In genomic region chr8:126588636-126589506, GRCm38 (mm10) we compare ENCODE assay signal across 8 mouse cellular contexts. TPM values are rescaled to one million over a fixed set of nuclear protein-coding genes. Genes with fewer than 3 reads are reported as not detected.
DNase-seq lines count a peak whose midpoint lies in the region; ATAC-seq and TF ChIP-seq lines count a peak whose summit lies in the region.

No protein-coding gene starts in this region.

- H3K4me1 ChIP-seq in embryonic facial prominence, embryonic 13.5 days: peaks cover 59% of the 10 kb centered on the region
- peaks cover 59% of the 10 kb centered on the region for H3K4me1 ChIP-seq in hindbrain, embryonic 14.5 days (replicated peaks; ENCODE audit: control insufficient read depth, insufficient read depth, low read length)

- no peak for ATAC-seq in embryonic facial prominence, embryonic 13.5 days (ENCODE audit: insufficient number of reproducible peaks, insufficient read depth, low FRiP score, low TSS enrichment, low read depth)
- ATAC-seq in hindbrain, embryonic 14.5 days (ENCODE audit: low FRiP score): no peak

- no peaks in the 10 kb centered on the region for H3K27me3 ChIP-seq in embryonic facial prominence, embryonic 13.5 days
- no peaks in the 10 kb centered on the region for H3K27me3 ChIP-seq in hindbrain, embryonic 14.5 days (ENCODE audit: control insufficient read depth, insufficient read depth, low read length)

- no peak for DNase-seq in layer of hippocampus, adult 2 months (ENCODE audit: low spot score in 2 of 2)
- DNase-seq in layer of hippocampus, adult 9-11 months: no peak
- DNase-seq in hindbrain, embryonic 14.5 days (ENCODE audit: low spot score): no peak
- DNase-seq in embryo, embryonic 9.5 days (ENCODE audit: extremely low spot score): no peak
- DNase-seq in embryo, embryonic 10.5 days (ENCODE audit: low spot score): no peak
- DNase-seq in layer of hippocampus, postnatal 36 days: no peak

- WGBS in embryonic facial prominence, embryonic 13.5 days: 29% methylated on average over 11 of the region's 11 CpGs
- WGBS in hindbrain, embryonic 14.5 days: 31% methylated on average over 11 of the region's 11 CpGs
- 3% methylated on average over 11 of the region's 11 CpGs for WGBS in macrophage (ENCODE audit: missing documents)

- H3K36me3 ChIP-seq in embryonic facial prominence, embryonic 13.5 days: peaks cover 45% of the 10 kb centered on the region
- H3K36me3 ChIP-seq in hindbrain, embryonic 14.5 days (replicated peaks; ENCODE audit: control insufficient read depth, insufficient read depth): peaks cover 35% of the 10 kb centered on the region; the same call in 1 of the 2 replicates
- no peaks in the 10 kb centered on the region for H3K36me3 ChIP-seq in macrophage (ENCODE audit: inconsistent target)

- H3K79me2 ChIP-seq in macrophage (ENCODE audit: inconsistent target): peaks cover 77% of the 10 kb centered on the region

- H3K4me3 ChIP-seq in layer of hippocampus, adult 2 months: peak overlapping the region; percentile 93
- H3K4me3 ChIP-seq in embryonic facial prominence, embryonic 13.5 days: peak overlapping the region; percentile 100
- H3K4me3 ChIP-seq in hindbrain, embryonic 14.5 days (replicated peaks; ENCODE audit: low read length): peak overlapping the region; percentile 100
- H3K4me3 ChIP-seq in macrophage (ENCODE audit: inconsistent target): peak overlapping the region; percentile 67

- H3K9me3 ChIP-seq in embryonic facial prominence, embryonic 13.5 days: no peaks in the 10 kb centered on the region
- no peaks in the 10 kb centered on the region for H3K9me3 ChIP-seq in hindbrain, embryonic 14.5 days (ENCODE audit: control insufficient read depth, low read length)

- peak overlapping the region; percentile 99 for H3K27ac ChIP-seq in layer of hippocampus, adult 2 months
- H3K27ac ChIP-seq in embryonic facial prominence, embryonic 13.5 days: no peak overlapping the region; the same call in 1 of the 2 replicates
- no peak overlapping the region for H3K27ac ChIP-seq in hindbrain, embryonic 14.5 days
- H3K27ac ChIP-seq in macrophage: peak overlapping the region; percentile 96

- no peak for TF ChIP-seq CTCF in layer of hippocampus, adult 2 months (conservative IDR thresholded peaks at IDR 0.05)

- peak overlapping the region; percentile 80 for H3K9ac ChIP-seq in embryonic facial prominence, embryonic 13.5 days
- peak overlapping the region; percentile 100 for H3K9ac ChIP-seq in hindbrain, embryonic 14.5 days

- H3K4me2 ChIP-seq in embryonic facial prominence, embryonic 13.5 days: peak overlapping the region; percentile 84
- peak overlapping the region; percentile 98 for H3K4me2 ChIP-seq in hindbrain, embryonic 14.5 days (replicated peaks)

RNA-seq across cellular contexts. Expression of gene Irf2bp2, which starts 4.9 kb away (rescaled TPM):
- 10 to 100 TPM; 53.0 to 60.4 TPM for total RNA-seq in layer of hippocampus, adult 2 months (2021)
- 11.1 and 13.5 TPM in 2 replicates for polyA plus RNA-seq in embryonic facial prominence, embryonic 13.5 days (2015; fragmentation: Nextera tagmentation; extraction: Ambion mirVana)
- 7.2 and 7.4 TPM in 2 replicates for polyA plus RNA-seq in hindbrain, embryonic 14.5 days (2014; fragmentation: Nextera tagmentation; extraction: Ambion mirVana)
- total RNA-seq in macrophage (2018; cell fraction: chromatin; rRNA removed): 100 to 1,000 TPM in 19 of 26 experiments, 10 to 100 TPM in 6, 1 to 10 TPM in 1; 2.6 to 175 (median 132) TPM
- total RNA-seq in macrophage (2018; cell fraction: cytosol; rRNA removed): 100 to 1,000 TPM in 12 of 26 experiments, 10 to 100 TPM in 14; 12.4 to 139 (median 98.3) TPM
- total RNA-seq in macrophage (2018; cell fraction: nucleus; rRNA removed): 100 to 1,000 TPM in 23 of 26 experiments, 10 to 100 TPM in 3; 17.9 to 251 (median 174) TPM
- polyA plus RNA-seq in macrophage (2018): 39.1 to 68.1 TPM (median 42.7 TPM) in 3 replicates
- 10 to 100 TPM; 61.4 to 61.6 TPM for total RNA-seq in layer of hippocampus, postnatal 36 days (2021)

Comparison
In these comparisons a context has a peak if more than half of its experiments do, and no peak if none do; other contexts are left out.
1. H3K27ac ChIP-seq: peak in layer of hippocampus, adult 2 months (single experiment) and macrophage (single experiment); none in embryonic facial prominence, embryonic 13.5 days (single experiment) and hindbrain, embryonic 14.5 days (single experiment).
2. Peak in every context shown above with its lines, with median percentiles within 50 percentile points of each other: H3K4me3 ChIP-seq.